In the genomic region with DNA sequence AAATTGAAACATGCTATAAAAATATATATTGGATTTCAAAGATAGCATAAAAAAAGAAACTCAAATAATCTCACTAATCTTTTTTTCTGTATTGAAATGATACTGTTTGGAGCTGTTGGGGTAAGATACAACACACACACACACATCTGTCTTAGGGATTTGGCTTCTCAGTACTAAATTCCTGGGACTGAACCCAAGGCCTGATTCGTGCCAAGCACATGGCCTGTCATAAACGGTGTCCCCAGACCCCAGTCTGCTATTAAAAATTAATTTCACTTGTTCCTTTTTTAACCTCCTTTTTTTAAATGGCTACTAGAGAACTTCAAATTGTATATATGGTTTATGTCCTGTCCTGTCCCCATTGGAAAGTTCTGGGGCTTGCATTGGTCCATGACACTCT, we compare ENCODE assay signal across 28 mouse cellular contexts. TPM values are rescaled to one million over a fixed set of nuclear protein-coding genes. Genes with fewer than 3 reads are reported as not detected.
A peak's percentile ranks its signal among the peaks of the same experiment; 100 is the strongest.
DNase-seq lines count a peak whose midpoint lies in the region; ATAC-seq lines count a peak whose summit lies in the region.
"Had no signal": no experiment of that assay in that cellular context is flagged by ENCODE, and none has a peak within 500 bp of the region (broad histone marks: within the 10 kb centered on the region; RNA-seq: fewer than 3 reads in every experiment).

No protein-coding gene starts in this region.

- H3K4me3 ChIP-seq in kidney, embryonic 15.5 days (replicated peaks) = no peak overlapping the region
- H3K4me3 ChIP-seq: embryonic facial prominence, embryonic 13.5 days; erythroblast, embryonic 14.5 days; forebrain, embryonic 13.5 days; heart, embryonic 12.5 days; hindbrain, embryonic 15.5 days; intestine, embryonic 15.5 days; midbrain, embryonic 15.5 days; neural tube, embryonic 13.5 days had no signal

- WGBS in kidney, embryonic 15.5 days = 78% methylated on average over 2 of the region's 2 CpGs

- no peaks in the 10 kb centered on the region for H3K4me1 ChIP-seq in kidney, embryonic 15.5 days

- H3K4me2 ChIP-seq in kidney, embryonic 15.5 days = no peak overlapping the region
- H3K4me2 ChIP-seq: embryonic facial prominence, embryonic 13.5 days; forebrain, embryonic 13.5 days; heart, embryonic 12.5 days; hindbrain, embryonic 15.5 days; intestine, embryonic 15.5 days; liver, embryonic 11.5 days; midbrain, embryonic 15.5 days; neural tube, embryonic 13.5 days had no signal

- peak; percentile 57 to 61 for DNase-seq in heart, postnatal 10 days
- DNase-seq in heart, postnatal 25 days (ENCODE audit: low spot score) = no peak
- DNase-seq in kidney, postnatal 4 days = peak; percentile 39 to 48
- peak; percentile 32 for DNase-seq in adipocyte (ENCODE audit: low spot score)
- DNase-seq in gastrocnemius, postnatal 10 days = peak; percentile 38
- no peak for DNase-seq in frontal cortex, postnatal 14 days (ENCODE audit: low spot score in 2 of 2)
- DNase-seq: adrenal gland, adult 2 months; B cell, adult 2 months; cerebellum, adult 11 months; cerebellum, adult 9-11 months; liver, postnatal 0 days; retina, postnatal 1 day; right cerebral cortex, postnatal 25 days; thymus, postnatal 14 days had no signal

- no peaks in the 10 kb centered on the region for H3K36me3 ChIP-seq in kidney, embryonic 15.5 days
- H3K36me3 ChIP-seq: embryonic facial prominence, embryonic 13.5 days; G1E; heart, embryonic 12.5 days; hindbrain, embryonic 15.5 days; intestine, embryonic 15.5 days; midbrain, embryonic 15.5 days; neural tube, embryonic 13.5 days had no signal

- no peak overlapping the region for H3K27ac ChIP-seq in kidney, embryonic 15.5 days
- H3K27ac ChIP-seq: embryonic facial prominence, embryonic 13.5 days; forebrain, embryonic 13.5 days; hindbrain, embryonic 15.5 days; intestine, embryonic 15.5 days; macrophage; midbrain, embryonic 15.5 days; neural tube, embryonic 13.5 days had no signal

- H3K27me3 ChIP-seq in kidney, embryonic 15.5 days = no peaks in the 10 kb centered on the region
- H3K27me3 ChIP-seq: embryonic facial prominence, embryonic 13.5 days; forebrain, embryonic 13.5 days; hindbrain, embryonic 15.5 days; intestine, embryonic 15.5 days; midbrain, embryonic 15.5 days; neural tube, embryonic 13.5 days had no signal

- no peak for ATAC-seq in kidney, embryonic 15.5 days (replicated peaks; ENCODE audit: low FRiP score)
- ATAC-seq: forebrain, embryonic 13.5 days; intestine, embryonic 15.5 days; liver, postnatal 0 days; midbrain, embryonic 15.5 days; Patski had no signal

- H3K9me3 ChIP-seq in kidney, embryonic 15.5 days (replicated peaks) = no peaks in the 10 kb centered on the region
- H3K9me3 ChIP-seq: embryonic facial prominence, embryonic 13.5 days; forebrain, embryonic 13.5 days; G1E; heart, embryonic 12.5 days; hindbrain, embryonic 15.5 days; intestine, embryonic 15.5 days; midbrain, embryonic 15.5 days; neural tube, embryonic 13.5 days had no signal

- intact Hi-C loops in heart, postnatal 10 days (cut with DNase I) = no loop called here
- intact Hi-C loops in heart, postnatal 25 days (cut with DNase I) = no loop called here

- H3K9ac ChIP-seq in kidney, embryonic 15.5 days = no peak overlapping the region
- H3K9ac ChIP-seq: embryonic facial prominence, embryonic 13.5 days; forebrain, embryonic 13.5 days; heart, embryonic 12.5 days; hindbrain, embryonic 15.5 days; intestine, embryonic 15.5 days; liver, postnatal 0 days; midbrain, embryonic 15.5 days; neural tube, embryonic 13.5 days had no signal

RNA-seq across cellular contexts. Expression of gene Galnt16, which starts 12.0 kb away (rescaled TPM):
- 10 to 100 TPM; 13.4 to 16.0 TPM for total RNA-seq in heart, postnatal 10 days (2021)
- total RNA-seq in heart, postnatal 25 days (2021) = 1 to 10 TPM; 3.9 to 4.3 TPM
- 6.6 and 9.4 TPM in 2 replicates for polyA plus RNA-seq in kidney, embryonic 15.5 days (2015; fragmentation: Nextera tagmentation; extraction: Ambion mirVana)
- 10 to 100 TPM; 15.9 to 20.7 TPM for total RNA-seq in gastrocnemius, postnatal 10 days (2021)
- total RNA-seq: CH12.LX had no signal
- polyA plus RNA-seq: macrophage had no signal

Comparison
In these comparisons a context has a peak if more than half of its experiments do, and no peak if none do; other contexts are left out.
1. DNase-seq: peak in heart, postnatal 10 days (2 of 2), kidney, postnatal 4 days (2 of 2), adipocyte (single experiment) and gastrocnemius, postnatal 10 days (single experiment); none in heart, postnatal 25 days (single experiment) and frontal cortex, postnatal 14 days (0 of 2).